Mouse (Mus musculus) T-cell, adult 66 days (primary cell): ENCODE measurements around the gene Ninj2. TPM values are rescaled to one million over a fixed set of nuclear protein-coding genes. Genes with fewer than 3 reads are reported as not detected.

Source experiments
- total RNA-seq, 2 experiments: library from RNA; stranded (reverse); gene quantifications; 3 replicates in 1 of 2; 4 replicates in 1 of 2; pipeline ENCODE4 v1.2.4; 2023

Ninj2 gene
- 1 to 10 TPM in 1 of 2 experiments, under 1 TPM in 1; 0.70 to 2.0 TPM for total RNA-seq

GRCm38 (mm10) chr6:120093100-120093499 is at the start of gene Ninj2:
Gene Ninj2, plus strand, starts transcription at chr6:120093350.

Other genes starting within 250 kb of the Ninj2 start
- 10 to 100 TPM; 15.2 to 15.5 TPM for gene Erc1, start 245.2 kb upstream of the Ninj2 start, total RNA-seq
- gene Rad52, start 190.7 kb upstream of the Ninj2 start, total RNA-seq, result 10 to 100 TPM; 27.7 to 29.2 TPM
- 100 to 1,000 TPM; 331 to 352 TPM for gene Wnk1, start 54.7 kb upstream of the Ninj2 start, total RNA-seq
- not detected for gene D330020A13Rik, start 201.0 kb downstream of the Ninj2 start, total RNA-seq
- gene B4galnt3, start 201.2 kb downstream of the Ninj2 start, total RNA-seq, result not detected